In genomic region chr9:28336511-28337208, GRCm38 (mm10) we compare ENCODE assay signal across 9 mouse cellular contexts.
A peak's percentile ranks its signal among the peaks of the same experiment; 100 is the strongest.
DNase-seq lines count a peak whose midpoint lies in the region; ATAC-seq lines count a peak whose summit lies in the region.
"Had no signal": no experiment of that assay in that cellular context is flagged by ENCODE, and none has a peak within 500 bp of the region (broad histone marks: within the 10 kb centered on the region; RNA-seq: fewer than 3 reads in every experiment).

No protein-coding gene starts in this region.

- no peak overlapping the region for H3K4me3 ChIP-seq in limb, embryonic 12.5 days (replicated peaks)
- H3K4me3 ChIP-seq in limb, embryonic 10.5 days = no peak overlapping the region
- no peak overlapping the region for H3K4me3 ChIP-seq in forebrain, embryonic 15.5 days
- H3K4me3 ChIP-seq in intestine, embryonic 16.5 days (ENCODE audit: low read length) = no peak overlapping the region
- no peak overlapping the region for H3K4me3 ChIP-seq in neural tube, embryonic 13.5 days

- no peak overlapping the region for H3K27ac ChIP-seq in limb, embryonic 12.5 days
- no peak overlapping the region for H3K27ac ChIP-seq in limb, embryonic 10.5 days
- H3K27ac ChIP-seq in forebrain, embryonic 15.5 days (replicated peaks) = peak overlapping the region; percentile 0; the same call in 1 of the 2 replicates
- H3K27ac ChIP-seq in intestine, embryonic 16.5 days (ENCODE audit: low read length) = no peak overlapping the region
- peak overlapping the region; percentile 52 for H3K27ac ChIP-seq in neural tube, embryonic 13.5 days (replicated peaks)

- no peaks in the 10 kb centered on the region for H3K36me3 ChIP-seq in limb, embryonic 12.5 days
- no peaks in the 10 kb centered on the region for H3K36me3 ChIP-seq in limb, embryonic 10.5 days
- no peaks in the 10 kb centered on the region for H3K36me3 ChIP-seq in forebrain, embryonic 15.5 days
- H3K36me3 ChIP-seq in intestine, embryonic 16.5 days (ENCODE audit: control insufficient read depth, insufficient read depth, low read length) = no peaks in the 10 kb centered on the region
- H3K36me3 ChIP-seq in neural tube, embryonic 13.5 days = no peaks in the 10 kb centered on the region
- H3K36me3 ChIP-seq: G1E had no signal

- peak overlapping the region; percentile 33 for H3K4me2 ChIP-seq in limb, embryonic 12.5 days
- peak overlapping the region; percentile 29 for H3K4me2 ChIP-seq in forebrain, embryonic 15.5 days (replicated peaks)
- peak overlapping the region; percentile 11 for H3K4me2 ChIP-seq in intestine, embryonic 16.5 days (ENCODE audit: low read depth, low read length)
- H3K4me2 ChIP-seq in neural tube, embryonic 13.5 days = peak overlapping the region; percentile 39

- H3K27me3 ChIP-seq in limb, embryonic 12.5 days = no peaks in the 10 kb centered on the region
- no peaks in the 10 kb centered on the region for H3K27me3 ChIP-seq in limb, embryonic 10.5 days (ENCODE audit: low read depth, poor library complexity, severe bottlenecking)
- H3K27me3 ChIP-seq in forebrain, embryonic 15.5 days = no peaks in the 10 kb centered on the region
- no peaks in the 10 kb centered on the region for H3K27me3 ChIP-seq in intestine, embryonic 16.5 days (replicated peaks; ENCODE audit: control insufficient read depth, insufficient read depth, low read length)
- H3K27me3 ChIP-seq in neural tube, embryonic 13.5 days = no peaks in the 10 kb centered on the region

- 0 out of 2 replicates have a peak, but pooled peaks cover 8% of the 10 kb centered on the region for H3K4me1 ChIP-seq in limb, embryonic 12.5 days (replicated peaks)
- H3K4me1 ChIP-seq in limb, embryonic 10.5 days = peaks cover 6% of the 10 kb centered on the region; the same call in 1 of the 2 replicates
- peaks cover 12% of the 10 kb centered on the region for H3K4me1 ChIP-seq in forebrain, embryonic 15.5 days
- peaks cover 3% of the 10 kb centered on the region; the same call in 1 of the 2 replicates for H3K4me1 ChIP-seq in intestine, embryonic 16.5 days (ENCODE audit: control insufficient read depth, insufficient read depth, low read length)
- H3K4me1 ChIP-seq in neural tube, embryonic 13.5 days (replicated peaks) = peaks cover 21% of the 10 kb centered on the region

- H3K9ac ChIP-seq in limb, embryonic 12.5 days (replicated peaks) = no peak overlapping the region
- H3K9ac ChIP-seq in forebrain, embryonic 15.5 days (replicated peaks) = no peak overlapping the region
- H3K9ac ChIP-seq in intestine, embryonic 16.5 days (ENCODE audit: low read depth, low read length) = no peak overlapping the region
- no peak overlapping the region for H3K9ac ChIP-seq in neural tube, embryonic 13.5 days

- 34% methylated on average over 10 of the region's 10 CpGs for WGBS in limb, embryonic 12.5 days
- WGBS in limb, embryonic 10.5 days = 50% methylated on average over 10 of the region's 10 CpGs
- WGBS in forebrain, embryonic 15.5 days = 5% methylated on average over 10 of the region's 10 CpGs
- 8% methylated on average over 10 of the region's 10 CpGs for WGBS in intestine, embryonic 16.5 days
- 8% methylated on average over 10 of the region's 10 CpGs for whole genome bisulfite sequencing in neural tube, embryonic 13.5 days

- DNase-seq in limb, embryonic 10.5 days (ENCODE audit: low spot score) = no peak
- no peak for DNase-seq in adipocyte (ENCODE audit: low spot score)
- no peak for DNase-seq in spleen, adult 12 weeks (ENCODE audit: low spot score)
- no peak for DNase-seq in kidney, adult 9 months

- no peaks in the 10 kb centered on the region for H3K9me3 ChIP-seq in limb, embryonic 12.5 days
- no peaks in the 10 kb centered on the region for H3K9me3 ChIP-seq in limb, embryonic 10.5 days (replicated peaks)
- H3K9me3 ChIP-seq in forebrain, embryonic 15.5 days = no peaks in the 10 kb centered on the region
- H3K9me3 ChIP-seq in intestine, embryonic 16.5 days (ENCODE audit: control insufficient read depth, low read length) = no peaks in the 10 kb centered on the region
- H3K9me3 ChIP-seq in neural tube, embryonic 13.5 days = no peaks in the 10 kb centered on the region
- H3K9me3 ChIP-seq: G1E had no signal

- ATAC-seq in limb, embryonic 12.5 days (ENCODE audit: insufficient number of reproducible peaks, insufficient read depth, low FRiP score, low TSS enrichment, low read depth) = peak; percentile 63; the same call in 1 of the 2 replicates
- ATAC-seq in forebrain, embryonic 15.5 days (replicated peaks) = peak; percentile 80
- ATAC-seq in intestine, embryonic 16.5 days = peak; percentile 52; the same call in 1 of the 2 replicates
- ATAC-seq in neural tube, embryonic 13.5 days (ENCODE audit: low read depth) = peak; percentile 91

Comparison
In these comparisons a context has a peak if more than half of its experiments do, and no peak if none do; other contexts are left out.
1. H3K27ac ChIP-seq: peak in forebrain, embryonic 15.5 days (single experiment) and neural tube, embryonic 13.5 days (single experiment); none in limb, embryonic 12.5 days (single experiment), limb, embryonic 10.5 days (single experiment) and intestine, embryonic 16.5 days (single experiment).
2. Peak in every context shown above with its lines, with median percentiles within 50 percentile points of each other: ATAC-seq and H3K4me2 ChIP-seq.